Mouse (Mus musculus): ENCODE data around the gene Clcn3. TPM values are rescaled to one million over a fixed set of nuclear protein-coding genes. Genes with fewer than 3 reads are reported as not detected.

Clcn3 gene
- 72.4 and 76.0 TPM in 2 replicates for polyA plus RNA-seq (2015; fragmentation: Nextera tagmentation; extraction: Ambion mirVana)

DNA sequence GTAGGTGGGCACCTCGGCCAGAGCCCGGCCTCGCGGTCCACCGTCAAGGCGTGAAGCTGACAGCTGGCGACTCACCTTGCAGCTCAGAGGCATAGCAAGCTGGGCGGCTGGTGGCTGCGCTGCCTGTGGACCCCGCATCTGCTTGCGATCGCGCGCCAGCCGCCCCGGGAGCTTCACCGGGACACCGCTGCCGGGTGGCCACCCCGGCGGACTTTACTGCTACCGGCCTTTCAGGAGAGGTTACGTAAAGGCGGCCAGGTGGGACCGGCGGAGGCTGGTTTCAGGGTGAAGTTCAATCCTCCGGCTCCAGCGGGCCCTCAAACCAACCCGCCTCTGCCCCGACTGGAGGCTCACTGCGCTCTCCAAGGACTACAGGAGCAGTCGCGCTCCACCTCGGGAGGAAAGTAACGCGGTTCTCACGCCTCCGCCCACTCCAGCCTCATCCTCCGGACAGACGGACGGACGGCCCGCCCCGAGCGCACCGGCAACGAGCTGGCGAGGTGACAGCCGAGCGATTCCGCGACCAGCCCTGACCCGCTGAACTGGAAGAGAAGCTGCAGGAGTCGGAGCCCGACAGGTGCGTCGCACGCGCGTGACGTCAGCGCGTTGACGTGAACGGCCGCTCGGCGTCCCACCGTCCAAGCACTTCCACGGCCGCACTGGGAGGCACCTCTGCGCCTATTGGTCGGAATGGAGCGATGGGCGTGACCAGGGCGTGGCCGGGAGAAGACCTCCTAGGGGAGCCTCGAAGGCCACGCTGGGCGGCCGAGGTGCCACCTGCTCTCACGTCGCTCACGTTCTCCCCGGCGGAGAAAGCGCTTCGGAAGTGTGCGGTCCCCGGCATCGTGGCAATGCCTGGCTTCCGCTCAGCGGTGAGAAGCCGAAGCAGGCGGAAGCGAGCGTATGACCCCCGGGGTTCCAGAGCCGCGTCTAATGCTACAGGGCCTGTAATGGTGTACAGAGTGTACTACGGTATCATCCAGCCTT is at the start of gene Clcn3:
Clcn3 (minus strand) TSS at position 600 of the 987 bp plus-strand sequence.

GRCm38 (mm10) chr8:60992910-60993638 is 10.0 kb upstream of the Clcn3 start, which contains the start of gene Nek1:
TSS of gene Nek1 (plus strand) at chr8:60993195.

DNA sequence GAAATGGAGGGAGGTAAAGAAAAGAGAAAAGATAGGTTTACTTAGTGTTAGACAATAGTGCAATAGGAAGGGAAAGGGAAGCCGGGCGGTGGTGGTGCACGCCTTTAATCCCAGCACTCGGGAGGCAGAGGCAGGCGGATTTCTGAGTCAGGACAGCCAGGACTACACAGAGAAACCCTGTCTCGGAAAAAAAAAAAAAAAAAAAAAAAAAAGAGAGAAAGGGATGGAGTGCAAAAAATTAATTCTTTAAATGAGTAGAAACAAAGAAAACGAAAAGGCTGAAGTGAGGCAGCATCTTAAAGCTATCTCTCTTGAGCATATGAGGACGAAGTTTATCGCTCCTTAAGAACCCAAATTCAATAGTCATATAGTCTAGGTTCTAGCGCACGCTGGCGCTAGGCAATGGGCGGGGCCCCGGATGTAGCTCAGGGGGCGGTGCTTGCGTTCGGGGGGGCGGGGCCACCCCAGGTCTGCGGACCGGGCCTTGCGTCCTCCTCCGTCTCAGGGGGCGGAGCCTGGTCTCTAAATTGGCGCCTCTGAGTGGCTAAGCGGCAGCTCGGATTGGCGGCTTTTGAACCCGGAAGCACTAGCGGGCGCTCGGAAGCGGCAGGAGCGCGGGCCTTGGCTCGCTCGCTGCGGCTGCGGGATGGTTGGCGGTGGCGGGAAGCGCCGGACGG is 93.1 kb downstream of the Clcn3 start, which contains the start of gene Hpf1:
Hpf1 (plus strand) TSS at position 576 of the 677 bp plus-strand sequence.

Other genes starting within 250 kb of the Clcn3 start
- gene Hpf1, start 92.9 kb downstream of the Clcn3 start, polyA plus RNA-seq (2015; fragmentation: Nextera tagmentation; extraction: Ambion mirVana), result 89.9 and 93.2 TPM in 2 replicates
- 23.7 and 24.2 TPM in 2 replicates for gene Nek1, start 9.9 kb upstream of the Clcn3 start, polyA plus RNA-seq (2015; fragmentation: Nextera tagmentation; extraction: Ambion mirVana)
- gene Sh3rf1, start 240.6 kb upstream of the Clcn3 start, polyA plus RNA-seq (2015; fragmentation: Nextera tagmentation; extraction: Ambion mirVana), result 16.3 and 18.2 TPM in 2 replicates

Measured in neural tube, postnatal 0 days (tissue).